In genomic region chr3:84234562-84234961, GRCm38 (mm10) we compare ENCODE assay signal across 11 mouse cellular contexts.
"Had no signal": no experiment of that assay in that cellular context is flagged by ENCODE, and none has a peak within 500 bp of the region (broad histone marks: within the 10 kb centered on the region; RNA-seq: fewer than 3 reads in every experiment).

No protein-coding gene starts in this region.

- H3K27ac ChIP-seq: limb, embryonic 13.5 days; midbrain, embryonic 13.5 days had no signal

- ATAC-seq: intestine, embryonic 16.5 days; midbrain, embryonic 13.5 days had no signal

- H3K27me3 ChIP-seq: limb, embryonic 13.5 days; liver, embryonic 13.5 days; midbrain, embryonic 13.5 days had no signal

- H3K36me3 ChIP-seq: limb, embryonic 13.5 days; liver, embryonic 13.5 days had no signal

- H3K4me2 ChIP-seq: limb, embryonic 13.5 days; liver, embryonic 13.5 days; midbrain, embryonic 13.5 days had no signal

- H3K9me3 ChIP-seq: liver, embryonic 13.5 days had no signal

- H3K9ac ChIP-seq: limb, embryonic 13.5 days; liver, embryonic 13.5 days; midbrain, embryonic 13.5 days had no signal

- H3K4me3 ChIP-seq: limb, embryonic 13.5 days; liver, embryonic 13.5 days; midbrain, embryonic 13.5 days had no signal

- DNase-seq: kidney, adult 2 months; kidney, postnatal 36 days; left cerebral cortex, postnatal 4 days; liver, embryonic 13.5 days; lung, adult 18-20 months; lung, postnatal 10 days; right cerebral cortex, postnatal 14 days; thymus, postnatal 36 days had no signal
